Mouse (Mus musculus): ENCODE measurements around the gene Olfr401. TPM values are rescaled to one million over a fixed set of nuclear protein-coding genes. Genes with fewer than 3 reads are reported as not detected.
"Not testable (repeated sequence)": the region's sequence is repeated elsewhere in the genome, so short reads cannot be mapped to it uniquely, and the experiment has no call there.

Olfr401 gene
- polyA plus RNA-seq (2012; rRNA removed): not detected in 2 replicates

DNA sequence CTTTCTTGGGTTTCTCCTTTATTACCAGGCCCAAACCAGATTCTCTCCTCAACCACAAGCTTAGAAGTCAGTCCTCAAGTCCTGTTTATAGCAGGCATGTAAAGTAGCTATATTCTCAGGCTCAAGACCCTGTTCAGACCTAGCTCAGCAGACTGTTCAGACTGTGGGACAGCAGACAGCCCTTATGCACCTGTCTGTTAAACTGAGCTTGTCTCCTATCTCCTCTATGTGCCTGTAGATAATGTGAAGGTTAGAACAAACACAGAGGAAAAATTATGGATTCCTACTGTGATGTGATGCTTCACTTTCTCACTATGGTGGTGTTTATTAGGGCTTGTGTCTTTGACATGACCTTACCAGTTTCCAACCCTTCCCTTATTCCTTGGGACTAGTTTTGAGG lies at the start of gene Olfr401:
Gene Olfr401, plus strand, starts transcription at position 301 of the 400 bp plus-strand sequence.
- no peak for DNase-seq (ENCODE audit: low read depth)
- no peak for TF ChIP-seq POLR2A (IDR thresholded peaks at IDR 0.05; ENCODE audit: borderline replicate concordance, extremely low read depth, insufficient read depth, insufficient read length, poor library complexity, severe bottlenecking)
- TF ChIP-seq CTCF (IDR thresholded peaks at IDR 0.05; ENCODE audit: borderline replicate concordance, extremely low read depth, insufficient read depth, insufficient read length): no peak

DNA sequence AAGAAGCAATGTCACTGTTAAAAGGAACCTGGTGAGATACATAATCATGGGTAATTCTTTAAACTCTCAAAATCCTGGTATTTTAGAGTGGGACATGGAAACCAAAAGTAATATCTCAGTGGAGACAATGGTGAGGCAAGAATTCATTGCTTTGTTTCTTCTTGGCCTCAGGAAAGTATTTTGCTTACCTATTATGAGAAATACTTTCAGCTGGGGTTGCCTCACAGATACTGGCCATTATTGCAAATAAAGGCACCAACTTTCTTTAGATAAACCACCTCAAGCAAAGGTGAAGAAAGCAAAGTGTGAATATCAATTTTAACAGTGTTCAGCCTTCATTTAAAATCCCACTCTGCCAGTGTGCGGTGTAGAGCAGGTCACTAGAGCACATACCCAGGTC lies 43.9 kb upstream of the Olfr401 start, which contains the start of gene Zfp616:
Gene Zfp616, plus strand, starts transcription at position 301 of the 400 bp plus-strand sequence.
- no peak for DNase-seq (ENCODE audit: low read depth)
- TF ChIP-seq POLR2A (IDR thresholded peaks at IDR 0.05; ENCODE audit: borderline replicate concordance, extremely low read depth, insufficient read depth, insufficient read length, poor library complexity, severe bottlenecking) (no peak), CTCF (IDR thresholded peaks at IDR 0.05; ENCODE audit: borderline replicate concordance, extremely low read depth, insufficient read depth, insufficient read length) (no peak)

DNA sequence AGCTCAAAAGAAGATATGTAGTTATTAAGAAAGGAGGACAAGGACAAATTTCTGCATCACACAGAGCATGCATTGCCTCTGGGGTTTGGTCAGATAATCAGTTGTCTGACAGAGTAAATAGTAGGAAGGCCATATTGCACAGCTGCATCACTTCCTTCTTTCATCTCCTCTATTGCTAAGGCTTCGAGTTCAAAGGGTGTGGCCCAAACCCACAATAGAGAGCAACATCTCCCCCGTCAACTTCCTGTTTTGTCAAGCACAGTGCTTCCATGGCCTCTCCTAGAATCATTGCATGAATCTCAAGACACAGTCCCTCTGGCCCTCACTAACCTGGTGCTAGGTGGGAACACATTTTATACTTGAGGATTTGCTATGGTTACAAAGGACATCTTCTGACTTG lies 12.8 kb upstream of the Olfr401 start:
- no peak for DNase-seq (ENCODE audit: low read depth)
- TF ChIP-seq CTCF (IDR thresholded peaks at IDR 0.05; ENCODE audit: borderline replicate concordance, extremely low read depth, insufficient read depth, insufficient read length): no peak

DNA sequence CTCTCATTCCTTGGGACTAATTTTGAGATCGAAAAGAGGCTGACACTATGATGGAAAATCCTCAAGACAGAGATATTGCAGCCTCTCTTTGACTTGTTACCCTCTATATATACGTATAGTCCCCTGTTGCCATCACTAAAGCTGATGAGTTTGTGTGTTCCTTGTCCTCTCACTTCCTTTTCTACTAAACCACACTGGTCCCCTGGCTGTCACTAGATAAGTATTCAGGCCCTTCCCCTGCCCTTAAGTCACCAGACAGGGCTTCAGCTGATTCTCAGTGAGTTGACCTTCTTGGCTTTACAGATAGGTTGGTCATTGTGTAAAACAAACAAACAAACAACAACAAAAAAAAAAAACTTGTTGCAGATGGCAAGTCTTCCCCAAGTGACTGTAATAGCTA lies 12.0 kb upstream of the Olfr401 start:
- DNase-seq (ENCODE audit: low read depth): no peak
- no peak for TF ChIP-seq POLR2A (IDR thresholded peaks at IDR 0.05; ENCODE audit: borderline replicate concordance, extremely low read depth, insufficient read depth, insufficient read length, poor library complexity, severe bottlenecking)

DNA sequence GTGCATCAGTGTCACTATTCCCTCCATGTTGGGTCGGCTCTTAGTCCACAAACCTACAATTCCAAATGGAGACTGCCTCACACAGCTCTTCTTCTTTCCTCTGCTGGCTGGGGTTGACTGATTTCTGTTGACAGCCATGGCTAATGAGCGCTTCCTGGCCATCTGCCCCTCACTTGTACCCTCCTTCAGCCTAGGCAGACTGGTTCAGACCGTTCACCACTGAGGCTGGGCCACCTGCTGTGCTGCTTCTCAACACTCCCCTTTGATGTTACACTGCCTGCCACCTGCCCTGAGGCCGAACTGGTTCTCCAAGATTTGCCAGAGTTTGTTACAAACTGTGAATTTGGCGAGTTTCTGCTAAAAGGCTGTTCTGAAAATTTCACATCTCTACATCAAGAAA lies 8.4 kb upstream of the Olfr401 start:
- TF ChIP-seq POLR2A (IDR thresholded peaks at IDR 0.05; ENCODE audit: borderline replicate concordance, extremely low read depth, insufficient read depth, insufficient read length, poor library complexity, severe bottlenecking): no peak
- no peak for TF ChIP-seq CTCF (IDR thresholded peaks at IDR 0.05; ENCODE audit: borderline replicate concordance, extremely low read depth, insufficient read depth, insufficient read length)
- DNase-seq (ENCODE audit: low read depth): no peak

DNA sequence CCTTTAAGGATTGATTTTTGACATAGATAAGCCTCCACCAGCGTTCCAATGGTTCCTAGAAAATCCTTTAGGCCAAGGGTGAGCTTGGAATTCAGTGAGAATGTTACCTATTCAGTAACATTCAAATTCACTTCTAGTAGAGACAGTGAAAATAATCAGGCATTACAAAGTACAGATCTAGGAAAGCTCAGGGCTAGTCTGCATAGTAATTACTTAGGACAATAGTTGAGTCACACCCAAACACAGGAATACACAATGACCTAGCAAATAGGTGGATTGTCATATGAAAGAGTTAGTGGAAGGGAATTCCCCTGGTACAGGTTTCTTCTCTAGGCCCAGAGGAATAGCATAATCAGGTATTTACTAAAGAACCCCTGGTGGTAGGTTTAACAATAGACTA lies 26.5 kb downstream of the Olfr401 start:
- DNase-seq (ENCODE audit: low read depth): not testable (repeated sequence)

DNA sequence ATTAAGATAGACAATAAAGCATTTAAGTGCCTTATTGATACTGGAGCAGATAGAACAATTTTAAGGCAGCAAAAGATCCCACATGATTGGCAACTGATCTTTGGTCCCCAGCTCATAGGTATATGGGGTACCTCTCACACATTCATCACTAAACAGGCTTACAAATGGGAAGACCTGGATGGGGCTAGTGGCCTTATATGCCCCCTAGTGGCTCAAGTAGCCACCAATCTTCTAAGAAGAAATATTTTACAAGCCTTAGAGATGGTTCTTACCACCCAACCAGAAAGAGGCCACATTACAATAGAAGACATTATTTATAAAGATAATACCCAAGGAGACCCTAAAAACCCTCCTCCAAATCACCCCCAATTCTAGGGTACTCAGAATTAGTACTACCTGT lies 32.4 kb downstream of the Olfr401 start:
- DNase-seq (ENCODE audit: low read depth): no peak
- TF ChIP-seq CTCF (IDR thresholded peaks at IDR 0.05; ENCODE audit: borderline replicate concordance, extremely low read depth, insufficient read depth, insufficient read length) (no peak), POLR2A (IDR thresholded peaks at IDR 0.05; ENCODE audit: borderline replicate concordance, extremely low read depth, insufficient read depth, insufficient read length, poor library complexity, severe bottlenecking) (no peak)

DNA sequence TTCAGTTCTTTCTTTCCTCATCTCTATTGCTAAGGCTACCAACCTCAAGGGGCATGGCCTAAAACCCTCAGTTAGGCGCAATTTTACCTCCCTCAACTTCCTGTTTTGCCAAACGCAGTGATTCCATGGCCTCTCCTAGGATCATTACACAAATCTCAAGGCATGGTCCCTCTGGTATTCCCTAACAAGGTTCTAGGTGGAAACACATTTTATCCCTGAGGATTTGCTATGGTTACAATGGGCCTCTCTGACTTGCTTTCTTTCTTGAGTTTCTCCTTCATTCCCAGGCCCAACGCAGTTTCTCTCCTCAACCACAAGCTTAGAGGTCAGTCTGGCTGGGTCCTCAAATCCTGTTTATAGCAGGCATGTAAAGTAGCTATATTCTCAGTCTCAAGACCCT lies 39.7 kb downstream of the Olfr401 start, which contains the start of gene Olfr402:
Gene Olfr402, plus strand, starts transcription at position 301 of the 400 bp plus-strand sequence.
- no peak for TF ChIP-seq CTCF (IDR thresholded peaks at IDR 0.05; ENCODE audit: borderline replicate concordance, extremely low read depth, insufficient read depth, insufficient read length)
- no peak for TF ChIP-seq POLR2A (IDR thresholded peaks at IDR 0.05; ENCODE audit: borderline replicate concordance, extremely low read depth, insufficient read depth, insufficient read length, poor library complexity, severe bottlenecking)
- no peak for DNase-seq (ENCODE audit: low read depth)

DNA sequence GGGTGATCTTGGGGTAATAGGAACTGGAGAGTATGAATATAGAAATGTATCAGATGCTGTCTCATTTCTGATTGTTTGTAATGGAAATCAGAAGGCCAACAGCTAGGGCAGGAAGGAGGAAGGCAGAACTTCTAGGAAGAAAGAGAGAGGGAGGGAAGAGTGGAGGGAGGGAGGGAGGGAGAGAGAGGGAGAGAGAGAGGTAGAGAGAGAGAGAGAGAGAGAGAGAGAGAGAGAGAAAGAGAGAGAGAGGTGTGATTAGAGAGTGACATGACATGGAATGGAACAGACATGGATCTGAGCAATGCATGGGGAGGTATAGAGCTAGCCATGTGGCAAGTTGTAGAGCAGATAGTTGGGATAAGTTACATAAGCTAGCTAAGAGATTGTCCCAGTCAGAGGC lies 55.3 kb downstream of the Olfr401 start:
- TF ChIP-seq CTCF (IDR thresholded peaks at IDR 0.05; ENCODE audit: borderline replicate concordance, extremely low read depth, insufficient read depth, insufficient read length) (no peak), POLR2A (IDR thresholded peaks at IDR 0.05; ENCODE audit: borderline replicate concordance, extremely low read depth, insufficient read depth, insufficient read length, poor library complexity, severe bottlenecking) (no peak)
- DNase-seq (ENCODE audit: low read depth): no peak

Other genes with a start within 250 kb of the Olfr401 start
- gene Olfr394, start 222.9 kb upstream of the Olfr401 start, polyA plus RNA-seq (2012; rRNA removed): not detected in 2 replicates
- not detected in 2 replicates for gene Olfr395, start 204.4 kb upstream of the Olfr401 start, polyA plus RNA-seq (2012; rRNA removed)
- not detected in 2 replicates for gene Olfr23, start 177.0 kb upstream of the Olfr401 start, polyA plus RNA-seq (2012; rRNA removed)
- gene Olfr397, start 152.9 kb upstream of the Olfr401 start, polyA plus RNA-seq (2012; rRNA removed): not detected in 2 replicates
- gene Olfr398, start 123.3 kb upstream of the Olfr401 start, polyA plus RNA-seq (2012; rRNA removed): not detected in 2 replicates
- not detected in 2 replicates for gene Olfr139, start 57.2 kb upstream of the Olfr401 start, polyA plus RNA-seq (2012; rRNA removed)
- not detected in 2 replicates for gene Olfr399, start 57.1 kb upstream of the Olfr401 start, polyA plus RNA-seq (2012; rRNA removed)
- not detected in 2 replicates for gene Zfp616, start 43.8 kb upstream of the Olfr401 start, polyA plus RNA-seq (2012; rRNA removed)
- not detected in 2 replicates for gene Olfr402, start 39.8 kb downstream of the Olfr401 start, polyA plus RNA-seq (2012; rRNA removed)
- gene Olfr403, start 72.5 kb downstream of the Olfr401 start, polyA plus RNA-seq (2012; rRNA removed): not detected in 2 replicates
- not detected in 2 replicates for gene Olfr43, start 97.7 kb downstream of the Olfr401 start, polyA plus RNA-seq (2012; rRNA removed)
- gene Olfr406, start 146.1 kb downstream of the Olfr401 start, polyA plus RNA-seq (2012; rRNA removed): not detected in 2 replicates
- not detected in 2 replicates for gene Olfr59, start 170.0 kb downstream of the Olfr401 start, polyA plus RNA-seq (2012; rRNA removed)
- gene Olfr410, start 224.3 kb downstream of the Olfr401 start, polyA plus RNA-seq (2012; rRNA removed): not detected in 2 replicates
- not detected in 2 replicates for gene Olfr411, start 238.9 kb downstream of the Olfr401 start, polyA plus RNA-seq (2012; rRNA removed)
- gene Olfr412, start 248.4 kb downstream of the Olfr401 start, polyA plus RNA-seq (2012; rRNA removed): not detected in 2 replicates